Mouse (Mus musculus) ES-E14 (cell line): ENCODE results near the gene Cradd. TPM values are rescaled to one million over a fixed set of nuclear protein-coding genes. Genes with fewer than 3 reads are reported as not detected.

Experiments
- DNase-seq: peaks from one replicate; pipeline ENCODE4 v3.0.0-alpha.2; 2013; ENCODE audit warnings: low read depth, low spot score
- H3K27ac ChIP-seq: 2 replicates; pipeline ENCODE4 v1.5.1; 2012; ENCODE audit warnings: low read depth, mild to moderate bottlenecking, low read length, moderate library complexity, mixed read lengths; ENCODE audit not compliant: poor library complexity, insufficient read depth, severe bottlenecking
- H3K36me3 ChIP-seq: 2 replicates; pipeline ENCODE4 v1.6.1; 2012; ENCODE audit warnings: mild to moderate bottlenecking, low read length, moderate library complexity, mixed read lengths; ENCODE audit not compliant: control insufficient read depth, poor library complexity, insufficient read depth, severe bottlenecking
- H3K4me1 ChIP-seq, 2 experiments: fragments of 150-350 bp in 1 of 2; sonication (generic) in 1 of 2; 2 replicates each; pipeline ENCODE4 v1.6.1; 2012; ENCODE audit warnings: low read length in 2 of 2, mild to moderate bottlenecking in 1 of 2, mixed read lengths in 1 of 2; ENCODE audit not compliant: control insufficient read depth in 2 of 2, insufficient read depth in 2 of 2, poor library complexity in 1 of 2
- H3K4me3 ChIP-seq, 2 experiments: fragments of 150-350 bp in 1 of 2; sonication (generic) in 1 of 2; 2 replicates each; pipeline ENCODE4 v1.5.1; 2012; ENCODE audit warnings: low read length in 2 of 2, low read depth in 1 of 2, mild to moderate bottlenecking in 1 of 2, mixed read lengths in 1 of 2; ENCODE audit not compliant: insufficient read depth in 1 of 2, poor library complexity in 1 of 2, severe bottlenecking in 1 of 2
- H3K9ac ChIP-seq: 2 replicates; pipeline ENCODE4 v1.6.1; 2012; ENCODE audit warnings: low read depth, mild to moderate bottlenecking, low read length, mixed read lengths; ENCODE audit not compliant: poor library complexity, insufficient read depth, severe bottlenecking
- H3K9me3 ChIP-seq: fragments of 150-350 bp; sonication (generic); 2 replicates; pipeline ENCODE4 v1.6.1; 2012; ENCODE audit warnings: low read depth, mild to moderate bottlenecking, low read length; ENCODE audit not compliant: control insufficient read depth, insufficient read depth
- CHD2 ChIP-seq: IDR thresholded peaks from 2 replicates; pipeline ENCODE4 v1.6.1; 2014; ENCODE audit warnings: mild to moderate bottlenecking, low read depth, low read length, inconsistent platforms
- HCFC1 ChIP-seq: IDR thresholded peaks from 2 replicates; pipeline ENCODE4 v1.6.1; 2012; ENCODE audit warnings: low read length, inconsistent platforms, borderline replicate concordance; ENCODE audit not compliant: insufficient read depth
- MAFK ChIP-seq: IDR thresholded peaks from 2 replicates; pipeline ENCODE4 v1.6.1; 2014; ENCODE audit warnings: mild to moderate bottlenecking, low read depth, low read length, inconsistent platforms; ENCODE audit not compliant: insufficient read depth
- ZC3H11A ChIP-seq: IDR thresholded peaks from 2 replicates; pipeline ENCODE4 v1.6.1; 2012; ENCODE audit warnings: low read depth, mild to moderate bottlenecking, inconsistent platforms, low read length, borderline replicate concordance
- ZNF384 ChIP-seq: IDR thresholded peaks from 2 replicates; pipeline ENCODE4 v1.6.1; 2012; ENCODE audit warnings: low read depth, low read length, inconsistent platforms
- in situ Hi-C, 2 experiments: fragments of 600-800 bp; cut with MboI; formaldehyde crosslinking; loops; one replicate each; pipeline ENCODE4 v1.15.1; 2025; ENCODE audit warnings: low sequenced_read_pairs in 2 of 2, inconsistent platforms in 1 of 2; ENCODE audit not compliant: unreplicated experiment in 2 of 2
- total RNA-seq: library from RNA; depleted of rRNA; stranded (reverse); fragments of 300-350 nt; gene quantifications from 2 replicates; pipeline ENCODE4 v1.2.3, GENCODE M21; 2012

Gene Cradd
- total RNA-seq, 1 experiment = 8.4 TPM

- DNase-seq = no peak
- H3K4me1 ChIP-seq = peaks cover 16 to 18% of the 10 kb centered on the region in 2 experiments; a peak in 3 of 4 replicates
- in situ Hi-C loops = no loop called here
- H3K36me3 ChIP-seq = no peaks in the 10 kb centered on the region
- peak overlapping the region; percentile 58; the same call in 1 of the 2 replicates for H3K9ac ChIP-seq
- H3K9me3 ChIP-seq = no peaks in the 10 kb centered on the region
- TF ChIP-seq ZC3H11A (no peak), CHD2 (peak; percentile 50; the same call in 1 of the 2 replicates), HCFC1 (no peak), ZNF384 (no peak)
- H3K4me3 ChIP-seq = peak overlapping the region; percentile 33 to 35
- peak overlapping the region; percentile 47 for H3K27ac ChIP-seq
Observed at GRCm38 (mm10) chr10:95217956-95218682, 105.8 kb downstream of the Cradd start.

- Histone ChIP-seq H3K36me3 (no peaks in the 10 kb centered on the region), H3K9me3 (no peaks in the 10 kb centered on the region), H3K4me3 (no peak overlapping the region), H3K27ac (no peak overlapping the region), H3K4me1 (peaks cover 14 to 15% of the 10 kb centered on the region in 2 experiments; a peak in 3 of 4 replicates), H3K9ac (no peak overlapping the region)
- in situ Hi-C loops = no loop called here
- TF ChIP-seq ZNF384 = no peak
- no peak for TF ChIP-seq ZC3H11A
- TF ChIP-seq MAFK = no peak
- no peak for TF ChIP-seq CHD2
- no peak for TF ChIP-seq HCFC1
- DNase-seq = no peak
Observed at GRCm38 (mm10) chr10:95215324-95215723, 108.6 kb downstream of the Cradd start.

GRCm38 (mm10) chr10:95213820-95214219 is 110.1 kb downstream of the Cradd start:
- Histone ChIP-seq H3K27ac (no peak overlapping the region), H3K9ac (no peak overlapping the region), H3K36me3 (no peaks in the 10 kb centered on the region), H3K9me3 (no peaks in the 10 kb centered on the region), H3K4me3 (no peak overlapping the region), H3K4me1 (peaks cover 7% of the 10 kb centered on the region in 2 experiments; a peak in 1 of 4 replicates)
- in situ Hi-C loops = no loop called here
- DNase-seq = no peak
- TF ChIP-seq ZNF384 (no peak), HCFC1 (no peak), MAFK (no peak), ZC3H11A (no peak), CHD2 (no peak)

- TF ChIP-seq ZC3H11A (no peak), CHD2 (no peak), MAFK (no peak), HCFC1 (no peak), ZNF384 (no peak)
- no peak overlapping the region for H3K4me3 ChIP-seq
- no peak for DNase-seq
- peaks cover 5 to 7% of the 10 kb centered on the region in 2 experiments; a peak in 1 of 4 replicates for H3K4me1 ChIP-seq
- H3K27ac ChIP-seq = no peak overlapping the region
- no peaks in the 10 kb centered on the region for H3K36me3 ChIP-seq
- H3K9ac ChIP-seq = no peak overlapping the region
- no peaks in the 10 kb centered on the region for H3K9me3 ChIP-seq
- in situ Hi-C loops = no loop called here
Observed at GRCm38 (mm10) chr10:95213311-95213710, 110.6 kb downstream of the Cradd start.
